Mouse (Mus musculus) right cerebral cortex, postnatal 14 days (tissue): ENCODE measurements at regions not wholly inside any gene's neighbourhood (a gene's known extent, or its start where the extent isn't known, plus 50 kb on each side); places are given as distances from the start of the nearest gene placed in this dataset.

Experiments
- DNase-seq: peaks from one replicate; pipeline ENCODE4 v3.0.0; 2022

DNA sequence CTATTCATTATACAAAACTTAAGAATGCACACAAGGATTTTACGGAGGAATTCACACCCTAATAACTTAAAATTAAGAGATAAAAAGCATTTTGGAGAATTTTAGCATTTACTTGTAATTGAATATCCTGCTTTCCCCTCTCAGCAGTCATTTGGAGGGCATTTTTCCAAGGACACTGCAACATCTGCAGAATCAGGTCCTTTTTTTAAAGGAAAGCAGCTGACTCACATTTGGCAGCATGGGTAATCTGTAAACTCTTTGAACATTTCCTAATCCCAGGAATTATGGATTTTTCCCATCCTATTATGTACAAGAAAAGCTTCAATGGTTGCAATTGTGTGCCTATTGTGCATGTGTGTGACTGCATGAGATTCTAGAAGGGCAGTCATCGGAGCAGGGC, 112.0 kb downstream of the Gm19410 start:
- DNase-seq, result no peak

DNA sequence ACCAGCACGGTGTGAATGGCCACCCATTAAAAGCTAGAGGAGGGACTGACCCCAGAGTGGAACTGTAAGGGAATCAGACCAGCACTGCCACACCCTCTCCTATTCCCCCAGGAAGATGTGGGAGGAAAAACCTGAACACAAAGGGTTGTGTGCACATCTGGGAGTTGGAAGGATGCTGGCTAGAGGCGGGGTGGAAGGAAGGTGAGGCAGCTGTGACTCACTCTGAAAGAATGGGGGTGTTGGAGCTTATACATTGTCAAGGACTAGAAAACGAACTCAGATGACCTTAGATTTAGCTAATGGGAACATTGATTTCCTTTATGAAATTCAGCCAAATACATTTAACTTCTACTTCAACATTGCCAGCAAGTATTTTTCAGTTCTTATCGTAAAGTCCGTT, 116.2 kb downstream of the Gm19410 start:
- no peak for DNase-seq

DNA sequence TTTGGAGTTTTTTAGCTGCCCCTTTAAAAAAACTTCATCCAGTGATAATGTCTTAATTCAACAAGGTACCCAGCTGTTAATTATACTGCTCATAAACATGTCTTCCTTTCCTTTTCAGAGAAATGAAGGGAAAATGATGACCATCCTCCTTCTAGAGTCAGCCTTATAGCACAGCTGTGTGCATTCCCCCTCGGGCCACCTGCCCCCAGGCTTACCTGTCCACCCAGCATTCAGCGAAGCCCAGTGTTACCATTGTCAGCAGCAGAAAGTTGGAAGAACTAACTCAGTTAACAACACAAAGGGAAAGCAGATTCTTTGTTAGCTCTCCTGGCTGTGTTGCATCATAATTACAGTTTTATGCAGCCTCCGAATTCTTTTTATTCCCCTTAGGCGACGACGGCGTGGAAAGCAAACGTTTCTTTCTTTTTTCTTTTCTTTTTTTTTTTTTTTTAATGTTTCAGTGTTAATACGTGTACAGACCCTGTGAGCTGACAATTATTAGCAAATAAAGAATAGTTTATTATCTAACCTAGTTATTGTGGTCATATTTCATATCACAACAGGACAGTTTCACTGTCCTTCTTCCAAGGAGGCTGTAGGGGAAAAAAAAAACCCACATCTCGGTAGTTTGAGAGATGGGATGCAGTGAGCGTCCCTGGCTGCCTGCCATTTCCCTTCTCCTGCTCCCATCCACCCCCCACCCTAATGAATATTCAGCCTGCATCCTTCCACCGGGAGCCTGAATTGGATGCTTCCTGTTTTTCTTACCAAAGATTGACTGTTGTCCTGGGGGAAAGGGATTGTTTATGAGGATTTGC, 117.3 kb downstream of the Gm19410 start:
- peak; percentile 60 for DNase-seq

DNA sequence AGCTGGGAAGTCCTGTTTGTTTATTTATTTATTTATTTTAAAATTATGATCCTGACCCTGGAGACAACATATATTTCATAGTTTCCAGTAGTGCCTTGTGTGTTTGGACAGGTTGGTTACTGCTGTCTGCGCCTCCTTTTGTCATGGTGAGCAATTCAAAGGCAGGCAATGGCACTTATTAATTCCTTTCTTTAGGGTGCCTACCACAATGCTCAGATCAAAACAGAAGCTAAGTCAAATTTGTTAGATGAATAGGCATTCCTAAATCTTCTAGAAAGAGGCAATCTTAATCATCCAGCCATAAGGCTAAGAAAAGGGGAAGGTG, 117.8 kb downstream of the Gm19410 start:
- DNase-seq, result no peak

DNA sequence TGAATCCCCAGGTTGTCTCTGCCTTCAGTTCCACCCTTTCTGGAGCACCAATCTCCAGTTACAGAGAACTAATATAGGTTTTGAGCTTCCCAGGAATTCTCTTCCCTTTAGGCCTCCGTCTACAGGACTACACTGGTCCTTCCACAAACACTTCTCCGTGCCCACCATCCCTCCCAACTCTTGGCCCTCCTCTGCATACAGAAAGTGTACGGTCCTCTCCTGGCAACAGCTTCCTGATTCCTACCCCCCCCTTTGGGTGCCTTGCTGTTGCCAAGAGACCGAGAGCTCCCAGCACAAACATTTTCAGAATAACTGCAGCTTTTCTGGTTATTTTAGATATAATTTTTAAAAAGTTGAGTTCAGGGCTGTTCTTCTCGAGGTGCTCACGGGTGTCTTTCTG, 119.0 kb downstream of the Gm19410 start:
- peak; percentile 11 for DNase-seq

DNA sequence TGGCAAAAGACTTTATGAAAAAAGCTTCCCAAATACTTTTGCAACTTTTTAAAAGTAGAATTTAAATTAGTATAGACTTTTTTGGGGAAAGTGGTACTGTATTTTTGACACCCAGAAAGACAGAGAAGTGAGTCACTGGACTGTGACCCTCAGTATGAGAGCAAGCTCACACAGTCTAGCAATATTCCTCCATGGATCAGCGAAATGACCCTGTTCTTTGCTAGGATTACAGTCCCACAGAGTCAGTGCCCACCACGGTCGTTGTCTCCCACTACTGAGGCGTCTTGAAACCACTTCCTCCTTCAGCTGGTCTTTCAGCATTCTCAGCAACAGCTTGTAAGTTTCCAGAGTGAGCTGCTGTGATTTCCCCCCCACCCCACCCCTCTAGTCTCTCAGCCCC, 124.5 kb downstream of the Gm19410 start:
- no peak for DNase-seq

DNA sequence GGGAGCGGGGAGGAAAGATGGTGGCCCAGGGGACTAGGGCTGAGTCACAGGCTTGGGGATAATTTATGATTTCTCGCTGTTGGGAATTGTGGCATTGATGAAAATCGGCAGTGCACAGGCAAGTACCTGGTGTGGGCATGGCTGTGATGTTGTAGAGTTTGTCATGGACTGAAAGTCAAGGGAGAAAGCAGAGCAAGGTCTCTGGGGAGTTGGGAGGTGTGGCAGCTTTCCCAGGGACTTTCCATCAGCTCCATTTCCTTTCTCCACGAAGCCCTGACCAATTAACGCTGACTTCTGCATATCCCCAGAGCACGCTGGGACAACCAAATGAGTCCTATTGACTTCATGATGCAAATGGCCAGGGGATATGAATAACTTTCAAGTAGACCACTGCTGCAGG, 126.2 kb downstream of the Gm19410 start:
- DNase-seq, result no peak

DNA sequence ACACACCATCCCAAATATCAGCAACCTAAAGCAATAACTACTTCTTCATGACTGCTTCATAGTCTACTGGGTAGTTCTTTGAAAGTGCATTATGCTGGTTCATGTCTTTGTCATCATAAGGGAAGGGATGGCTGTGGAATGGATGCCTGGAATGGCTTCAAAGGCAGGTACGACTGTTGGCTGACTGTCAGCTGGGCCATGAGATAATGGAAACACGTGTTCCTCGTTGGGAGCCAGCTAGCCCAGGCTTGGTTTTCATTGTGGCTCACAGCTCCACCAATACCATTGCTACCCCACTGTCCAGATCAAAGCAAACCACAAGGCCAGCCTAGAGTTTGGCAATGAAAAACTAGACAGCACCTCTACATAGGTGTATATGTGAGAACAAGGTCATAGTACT, 132.9 kb downstream of the Gm19410 start:
- DNase-seq, result no peak

DNA sequence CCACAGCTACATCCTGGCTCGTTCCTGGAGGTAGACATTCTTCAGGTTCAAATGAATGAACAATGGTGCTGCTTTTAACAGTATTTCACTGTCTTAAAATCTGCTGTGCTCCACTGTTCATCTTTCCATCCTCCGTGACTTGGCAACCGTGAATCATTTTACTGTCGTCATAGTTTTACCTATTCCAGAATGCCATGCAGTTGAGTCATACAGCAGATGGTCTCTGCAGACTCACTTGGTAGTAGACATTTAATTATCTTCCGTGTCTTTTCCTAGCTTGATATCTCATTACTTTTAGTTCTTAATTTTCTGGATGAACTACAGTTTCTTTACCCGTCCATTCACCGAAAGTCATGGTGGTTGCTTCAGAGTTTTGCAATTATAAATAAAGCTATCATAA, 135.9 kb downstream of the Gm19410 start:
- no peak for DNase-seq

DNA sequence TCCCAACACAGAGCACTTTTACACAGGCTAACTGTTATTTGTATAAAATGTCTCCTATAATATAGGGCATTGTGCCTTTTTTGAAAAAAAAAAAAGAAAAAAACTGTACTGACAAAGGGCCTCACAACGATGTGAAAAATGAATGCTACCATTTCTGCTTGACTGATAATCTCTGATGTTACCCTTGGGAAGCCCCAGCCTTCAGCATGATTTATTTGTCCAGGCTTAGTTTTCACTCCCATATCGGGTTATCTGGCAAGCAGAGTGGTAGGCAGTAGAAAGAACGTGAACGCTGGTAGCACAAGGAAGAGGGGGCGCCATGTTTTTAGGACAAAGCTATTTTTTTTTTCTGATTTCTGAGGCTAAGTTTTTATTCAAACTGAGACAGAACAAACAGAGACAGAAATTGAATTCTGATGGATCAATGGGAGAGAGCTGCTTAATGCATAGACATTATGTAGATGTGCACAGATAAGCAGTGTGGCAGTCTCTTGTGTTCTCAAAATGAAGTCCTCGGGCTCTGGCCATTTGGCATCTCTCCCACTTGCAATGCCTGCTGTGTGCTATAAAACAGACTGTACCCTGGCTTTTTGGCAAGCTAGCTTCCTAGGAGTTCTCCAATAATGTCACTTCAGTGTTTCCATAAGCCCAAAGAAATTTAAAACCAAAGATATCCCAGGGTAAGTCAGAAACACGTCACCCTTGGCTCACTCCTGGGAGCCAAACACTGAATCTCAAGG, 139.3 kb downstream of the Gm19410 start:
- DNase-seq, result no peak

DNA sequence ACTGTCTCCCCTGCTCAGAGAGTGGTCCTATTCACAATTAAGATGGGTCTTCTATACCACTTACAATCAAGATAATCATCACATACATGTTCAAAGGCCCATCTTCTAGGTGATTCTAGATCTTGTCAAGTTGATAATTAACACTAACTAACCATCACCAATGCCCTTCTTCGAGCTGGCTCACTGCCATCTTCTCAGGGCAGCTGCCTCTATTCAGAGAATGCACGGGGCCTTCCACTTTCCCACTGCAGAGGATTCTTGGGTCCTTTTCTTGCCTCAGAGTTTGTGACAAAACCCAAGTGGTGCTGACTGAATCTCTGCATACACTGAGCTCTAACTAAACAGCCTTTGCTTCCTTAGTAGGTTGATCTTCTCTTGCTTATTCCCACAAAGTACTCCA, 142.4 kb downstream of the Gm19410 start:
- DNase-seq, result no peak

DNA sequence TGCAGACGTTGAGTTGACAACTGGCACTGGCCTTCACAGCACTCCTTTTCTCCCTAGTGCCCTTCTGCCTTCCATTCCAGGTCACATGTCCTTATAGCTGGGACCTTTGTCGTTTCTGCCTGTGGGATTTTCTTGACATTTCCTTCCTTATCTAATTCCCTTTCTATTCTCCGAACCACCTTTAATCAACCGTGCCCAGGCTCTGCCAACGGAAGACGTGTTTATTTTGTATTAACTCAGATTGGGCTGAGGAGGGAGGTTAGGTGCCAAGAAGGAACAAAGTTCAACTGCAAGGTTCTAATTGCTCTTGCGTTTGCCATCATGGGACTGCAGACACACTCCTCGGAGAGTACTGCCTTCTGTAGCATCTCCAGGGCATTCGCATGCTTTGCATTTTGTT, 146.7 kb downstream of the Gm19410 start:
- no peak for DNase-seq

DNA sequence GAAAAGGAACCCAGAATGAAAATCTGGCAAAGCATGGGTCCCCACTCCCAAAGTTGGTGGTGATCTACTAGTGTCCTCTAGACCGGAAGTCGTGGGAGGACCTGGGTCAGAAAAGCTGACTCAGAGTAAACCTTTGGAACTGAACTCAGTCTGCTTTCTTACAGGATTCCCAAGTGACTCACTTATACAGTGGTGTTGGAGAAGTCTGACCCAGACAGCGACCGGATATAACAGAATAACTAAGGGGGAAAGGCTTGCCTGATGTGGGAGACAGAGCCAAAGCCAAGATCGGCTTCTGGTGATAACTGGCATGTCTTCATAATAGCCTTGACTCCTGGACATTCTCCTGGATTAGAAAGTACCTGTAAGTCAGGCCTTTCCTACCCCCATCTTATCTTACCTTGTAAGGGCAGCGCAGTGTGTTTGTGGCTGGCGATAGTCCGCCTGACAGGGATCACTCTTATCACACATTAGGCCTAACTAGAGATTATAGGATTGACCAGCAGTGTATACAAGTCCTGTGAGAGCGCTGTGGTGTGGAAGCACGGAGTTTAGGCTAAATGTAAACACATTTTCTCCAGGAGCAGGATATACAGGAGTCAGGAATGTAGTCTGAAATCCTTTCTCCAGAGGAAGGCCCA, 150.4 kb downstream of the Gm19410 start:
- DNase-seq, result no peak

DNA sequence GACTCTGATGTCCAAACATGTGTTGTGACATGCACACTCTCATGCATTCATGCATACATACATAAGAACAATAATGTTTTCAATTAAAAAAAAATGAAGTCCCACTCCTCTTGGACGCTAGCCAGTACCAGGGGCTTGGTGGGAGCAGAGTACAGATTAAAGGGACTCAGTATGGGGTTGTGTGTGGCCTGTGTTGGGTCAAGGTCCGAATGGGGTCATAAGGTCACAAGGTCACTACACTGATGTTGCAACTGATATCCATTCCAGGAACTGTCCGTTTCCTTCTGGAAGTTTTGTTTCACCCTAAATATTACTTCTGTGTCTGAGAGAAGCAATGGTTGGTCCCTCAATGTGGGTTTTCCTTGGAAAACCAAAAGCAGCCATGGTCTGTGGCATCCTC, 152.0 kb downstream of the Gm19410 start:
- no peak for DNase-seq

DNA sequence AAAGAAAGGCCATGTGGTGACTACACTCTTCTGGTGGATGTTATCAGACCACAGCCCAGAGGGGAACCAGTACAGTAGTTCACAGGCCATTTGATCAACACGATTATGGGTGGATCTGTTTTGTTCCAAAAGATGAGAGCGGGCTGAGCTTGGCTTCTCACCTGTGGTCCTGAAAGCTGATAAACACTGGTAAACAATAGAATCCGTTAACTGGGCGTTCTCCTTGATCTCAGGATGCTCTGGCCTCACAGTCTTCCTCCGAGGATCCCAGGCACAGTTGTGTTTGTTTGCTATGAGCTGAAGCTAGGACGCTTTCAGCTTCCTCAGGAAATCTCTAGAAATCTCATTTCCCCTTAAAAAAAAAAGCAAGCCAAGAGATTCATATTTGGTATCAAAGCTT, 153.9 kb downstream of the Gm19410 start:
- no peak for DNase-seq

DNA sequence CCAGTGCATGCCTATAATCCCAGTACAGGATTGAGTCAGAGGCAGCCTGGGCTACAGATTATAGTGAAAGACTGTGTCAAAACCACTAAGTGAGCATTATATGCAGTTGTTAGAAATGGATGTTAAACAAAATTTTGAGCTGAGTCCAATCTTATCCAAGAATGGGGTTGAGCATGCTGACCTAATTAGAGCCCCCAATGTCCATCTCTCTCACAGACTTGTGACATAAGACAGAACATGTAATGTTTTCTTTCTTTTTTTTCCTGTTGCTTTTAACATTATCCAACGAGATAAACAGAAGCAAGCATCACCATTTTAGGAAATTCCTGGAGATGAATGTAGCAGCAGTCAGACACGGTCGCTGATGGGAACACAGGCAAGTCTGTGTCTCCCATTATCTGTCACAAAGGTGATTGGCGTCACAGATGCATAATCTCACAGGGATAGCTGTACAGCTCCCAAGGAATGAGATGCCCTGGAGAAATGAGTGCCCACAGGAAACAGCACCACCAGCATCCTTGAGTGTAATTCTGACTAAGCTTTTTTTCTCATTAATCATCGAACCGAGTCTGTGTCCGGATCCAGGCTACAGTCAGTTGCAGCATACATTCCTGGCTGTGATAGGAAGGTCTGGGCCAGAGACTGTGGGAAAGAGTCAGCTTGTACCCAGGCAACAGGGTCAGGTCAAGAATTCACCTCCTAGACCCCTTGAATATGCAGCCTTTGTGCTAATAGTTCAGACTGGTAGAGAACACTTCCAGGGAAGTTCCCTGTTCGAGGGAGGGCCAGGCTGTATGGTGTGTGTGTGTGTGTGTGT, 154.5 kb downstream of the Gm19410 start:
- DNase-seq, result no peak

DNA sequence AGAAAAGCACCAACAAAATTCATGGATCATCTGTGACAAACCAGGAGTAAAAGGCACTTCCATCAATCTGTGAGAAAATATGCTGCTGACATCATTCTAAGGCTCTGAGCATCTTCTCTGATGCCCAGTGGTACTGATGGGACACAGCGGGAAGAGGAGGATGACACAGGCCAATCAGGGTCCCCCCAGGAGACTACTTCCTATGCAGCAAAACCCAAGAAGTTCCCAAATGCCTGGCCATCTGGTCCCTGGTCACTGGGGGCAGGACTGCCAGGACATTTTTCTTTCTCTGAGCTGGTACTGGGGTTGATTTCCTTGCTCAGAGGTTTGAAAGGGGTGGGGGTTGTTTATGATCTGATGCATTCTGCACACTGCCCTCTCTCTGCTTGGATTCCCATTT, 158.4 kb downstream of the Gm19410 start:
- no peak for DNase-seq

DNA sequence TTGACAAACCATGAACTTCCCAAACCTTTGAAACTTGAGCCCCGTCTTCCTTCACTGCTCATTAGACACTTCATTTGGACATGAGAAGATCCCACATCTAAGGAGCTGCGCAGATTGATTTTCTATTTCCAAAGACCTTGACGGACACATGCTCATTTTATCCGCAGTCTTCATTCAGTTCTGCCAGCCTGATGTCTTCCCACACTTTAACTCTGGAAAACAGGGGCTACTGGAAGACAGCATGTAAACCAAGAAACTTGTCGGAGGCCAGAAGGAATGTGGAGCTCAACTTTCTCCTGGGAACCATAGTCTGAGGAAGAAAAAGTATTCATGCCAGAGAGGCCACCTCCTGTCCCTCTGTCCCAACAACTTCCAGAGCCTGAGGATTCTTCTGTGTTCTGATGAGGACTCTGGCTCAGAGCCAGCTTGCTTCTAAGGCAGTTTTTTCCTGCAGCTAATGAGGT, 161.8 kb downstream of the Gm19410 start:
- no peak for DNase-seq

DNA sequence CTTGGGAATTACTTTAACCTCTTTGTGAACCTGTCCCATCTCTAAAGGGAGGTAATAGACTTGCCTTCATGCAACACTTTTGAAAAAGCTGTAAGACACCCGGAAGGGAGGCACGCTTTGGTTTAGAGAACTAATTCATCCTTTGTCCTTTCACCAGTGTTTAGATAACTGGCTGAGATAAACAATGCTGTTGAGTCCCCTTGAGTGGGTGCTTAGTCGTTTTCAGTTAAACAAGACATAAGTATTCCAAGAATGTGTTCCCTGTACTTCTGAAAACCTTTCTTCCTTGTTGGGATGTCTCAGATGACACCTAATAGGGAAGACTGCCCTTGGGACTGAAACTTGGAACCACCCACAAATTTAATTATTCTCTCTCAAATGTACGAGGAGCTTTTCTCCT, 164.7 kb downstream of the Gm19410 start:
- DNase-seq, result no peak

DNA sequence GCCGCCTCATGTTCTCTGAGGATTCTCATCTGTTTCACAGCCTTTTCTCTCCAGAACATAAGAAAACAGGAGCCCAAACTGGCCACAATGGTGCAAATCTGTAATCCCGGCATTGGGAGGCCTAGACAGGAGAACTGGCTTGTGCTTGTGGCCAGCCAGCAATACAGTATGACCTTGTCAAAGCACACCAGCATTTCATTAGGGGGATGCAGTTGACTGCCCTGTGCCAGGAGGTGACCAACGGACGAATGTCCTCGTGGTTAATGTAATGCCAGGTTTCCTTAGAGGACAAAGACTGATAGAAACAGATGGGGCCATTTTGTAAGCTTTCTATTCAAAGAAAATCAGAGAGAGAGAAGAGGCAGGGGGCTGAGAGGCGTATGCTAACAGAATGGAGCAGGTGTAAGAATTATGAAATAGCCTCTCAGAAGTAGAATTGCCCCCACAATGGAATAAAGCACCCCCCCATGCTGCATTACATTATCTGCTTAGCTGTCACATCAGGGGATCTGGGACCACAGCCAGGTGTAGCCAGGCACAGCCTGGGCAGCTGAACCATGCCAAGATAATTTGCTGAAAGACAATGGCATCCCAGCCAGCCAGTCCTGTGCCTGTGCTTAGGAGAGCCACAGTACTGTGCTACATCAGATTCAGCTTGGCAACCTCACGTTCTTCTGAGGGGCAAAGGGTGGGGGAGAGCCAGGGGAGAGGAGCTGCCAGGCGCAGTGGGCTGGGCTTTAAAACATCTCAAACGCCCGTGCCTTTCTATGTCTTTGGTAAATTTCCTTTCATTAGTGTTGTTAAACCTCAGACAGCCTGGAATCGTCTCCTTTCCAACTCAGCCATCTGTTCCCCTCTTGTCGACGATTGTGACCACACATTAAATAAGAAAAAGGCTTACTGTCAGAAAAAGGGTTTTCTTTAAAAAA, 167.9 kb downstream of the Gm19410 start:
- DNase-seq, result peak; percentile 60

DNA sequence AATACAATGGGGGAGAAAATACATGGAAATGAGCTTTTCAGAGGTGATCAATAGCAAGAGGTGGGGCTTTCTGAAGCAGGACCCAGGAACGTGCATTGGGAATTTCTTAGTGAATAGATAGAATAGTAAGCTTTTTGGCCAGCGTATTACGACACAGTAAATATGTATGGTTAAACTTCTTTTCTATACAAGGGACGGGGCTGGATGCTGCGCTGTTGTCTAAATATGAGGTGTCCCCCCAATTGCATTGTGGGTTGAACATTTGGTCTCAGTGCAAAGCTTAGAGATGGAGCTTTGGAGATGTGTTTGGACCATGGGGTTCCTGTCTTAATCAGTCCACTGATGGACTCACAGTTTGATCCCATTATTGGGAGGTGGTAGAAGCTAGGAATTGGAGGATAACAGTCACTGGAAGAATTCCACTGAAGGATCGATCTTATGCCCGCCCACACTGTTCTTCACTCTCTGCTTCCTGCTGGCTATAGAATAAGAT, 168.6 kb downstream of the Gm19410 start:
- no peak for DNase-seq

DNA sequence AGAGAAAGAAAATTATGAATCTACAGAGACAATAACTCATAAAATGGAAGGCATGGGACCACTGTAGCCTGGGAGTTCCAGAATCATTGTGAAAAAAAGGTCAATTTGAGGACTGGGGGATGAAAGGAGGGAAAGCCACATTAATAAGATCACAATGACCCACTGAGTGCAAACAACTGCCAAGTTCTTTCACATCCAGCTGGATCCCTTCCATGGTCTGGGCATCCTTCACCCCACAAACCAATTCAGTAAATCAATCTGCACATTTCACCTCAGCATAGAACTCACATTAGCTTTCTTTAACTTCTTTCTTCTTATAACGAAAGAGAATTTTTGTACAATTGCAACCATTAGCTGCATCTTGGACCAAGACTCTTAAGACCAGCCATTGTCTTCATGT, 169.4 kb downstream of the Gm19410 start:
- DNase-seq, result no peak
